ENCODE assay signal across 22 mouse cellular contexts in genomic region chr1:37308021-37308742, GRCm38 (mm10). TPM values are rescaled to one million over a fixed set of nuclear protein-coding genes. Genes with fewer than 3 reads are reported as not detected.
A peak's percentile ranks its signal among the peaks of the same experiment; 100 is the strongest.
DNase-seq lines count a peak whose midpoint lies in the region; ATAC-seq and TF ChIP-seq lines count a peak whose summit lies in the region.
"Had no signal": no experiment of that assay in that cellular context is flagged by ENCODE, and none has a peak within 500 bp of the region (broad histone marks: within the 10 kb centered on the region; RNA-seq: fewer than 3 reads in every experiment).

No protein-coding gene starts in this region.

- H3K9ac ChIP-seq in midbrain, embryonic 14.5 days (replicated peaks; ENCODE audit: low read length): no peak overlapping the region
- H3K9ac ChIP-seq: embryonic facial prominence, embryonic 15.5 days; hindbrain, embryonic 14.5 days; liver, embryonic 14.5 days; neural tube, embryonic 12.5 days had no signal

- no peaks in the 10 kb centered on the region for H3K27me3 ChIP-seq in midbrain, embryonic 14.5 days (ENCODE audit: control insufficient read depth, insufficient read depth, low read length)
- no peaks in the 10 kb centered on the region for H3K27me3 ChIP-seq in midbrain, embryonic 10.5 days (ENCODE audit: low read depth, poor library complexity, severe bottlenecking)
- H3K27me3 ChIP-seq: embryonic facial prominence, embryonic 15.5 days; neural tube, embryonic 12.5 days had no signal

- H3K27ac ChIP-seq in midbrain, embryonic 14.5 days (replicated peaks; ENCODE audit: low read depth, low read length): no peak overlapping the region
- H3K27ac ChIP-seq in midbrain, embryonic 10.5 days (replicated peaks): no peak overlapping the region
- H3K27ac ChIP-seq: embryonic facial prominence, embryonic 15.5 days; forebrain, embryonic 10.5 days; heart, embryonic 10.5 days; hindbrain, embryonic 14.5 days; liver, embryonic 14.5 days; neural tube, embryonic 12.5 days had no signal

- 69% methylated on average over 8 of the region's 8 CpGs for WGBS in lung, adult 2 months
- WGBS in midbrain, embryonic 14.5 days: 88% methylated on average over 8 of the region's 8 CpGs
- 80% methylated on average over 8 of the region's 8 CpGs for WGBS in midbrain, embryonic 10.5 days

- H3K4me2 ChIP-seq in midbrain, embryonic 14.5 days (ENCODE audit: low read length): no peak overlapping the region
- H3K4me2 ChIP-seq: embryonic facial prominence, embryonic 15.5 days; hindbrain, embryonic 14.5 days; neural tube, embryonic 12.5 days had no signal

- no peak for TF ChIP-seq POLR2A in lung, adult 2 months (IDR thresholded peaks at IDR 0.05; ENCODE audit: borderline replicate concordance, extremely low read depth, low read depth, low read length)

- DNase-seq in lung, adult 18-20 months: peak; percentile 14 to 27
- no peak for DNase-seq in lung, adult 2 months
- peak; percentile 16 for DNase-seq in ZHBTc4 (ENCODE audit: low read depth, low spot score)
- no peak for DNase-seq in midbrain, embryonic 14.5 days
- no peak for DNase-seq in midbrain, embryonic 10.5 days (ENCODE audit: low spot score)
- no peak for DNase-seq in adrenal gland, postnatal 10 days
- DNase-seq: adrenal gland, postnatal 36 days; cerebellum, postnatal 14 days; embryo, embryonic 11 days; heart, postnatal 14 days; kidney, adult 11 months; kidney, postnatal 25 days; lung, postnatal 4 days; thymus, postnatal 25 days had no signal

- no peak overlapping the region for H3K4me3 ChIP-seq in lung, adult 2 months (replicated peaks; ENCODE audit: extremely low read depth, low read depth, low read length)
- no peak overlapping the region for H3K4me3 ChIP-seq in midbrain, embryonic 14.5 days (replicated peaks; ENCODE audit: low read depth, low read length)
- H3K4me3 ChIP-seq in midbrain, embryonic 10.5 days: no peak overlapping the region
- H3K4me3 ChIP-seq: embryonic facial prominence, embryonic 15.5 days; forebrain, embryonic 10.5 days; heart, embryonic 10.5 days; neural tube, embryonic 12.5 days had no signal

- no peak for TF ChIP-seq CTCF in lung, adult 2 months (IDR thresholded peaks at IDR 0.05; ENCODE audit: insufficient read depth, low read length)

- H3K9me3 ChIP-seq in midbrain, embryonic 14.5 days (ENCODE audit: control insufficient read depth, low read length): no peaks in the 10 kb centered on the region
- H3K9me3 ChIP-seq in midbrain, embryonic 10.5 days (replicated peaks): peaks cover 11% of the 10 kb centered on the region
- H3K9me3 ChIP-seq: embryonic facial prominence, embryonic 15.5 days had no signal

- ATAC-seq in megakaryocyte, adult 5-6 weeks (ENCODE audit: poor library complexity, severe bottlenecking): peak; percentile 34
- no peak for ATAC-seq in midbrain, embryonic 14.5 days (ENCODE audit: low FRiP score, low TSS enrichment)
- ATAC-seq: midbrain, embryonic 16.5 days had no signal

- peaks cover 20% of the 10 kb centered on the region for H3K4me1 ChIP-seq in lung, adult 2 months (ENCODE audit: control insufficient read depth, insufficient read depth, low read length)
- H3K4me1 ChIP-seq in midbrain, embryonic 14.5 days (ENCODE audit: control insufficient read depth, insufficient read depth, low read length): no peaks in the 10 kb centered on the region
- H3K4me1 ChIP-seq in midbrain, embryonic 10.5 days: no peaks in the 10 kb centered on the region
- H3K4me1 ChIP-seq: embryonic facial prominence, embryonic 15.5 days; forebrain, embryonic 10.5 days; neural tube, embryonic 12.5 days had no signal

- no peaks in the 10 kb centered on the region for H3K36me3 ChIP-seq in midbrain, embryonic 14.5 days (ENCODE audit: control insufficient read depth, insufficient read depth, low read length)
- H3K36me3 ChIP-seq in midbrain, embryonic 10.5 days: no peaks in the 10 kb centered on the region
- H3K36me3 ChIP-seq: embryonic facial prominence, embryonic 15.5 days; forebrain, embryonic 10.5 days; heart, embryonic 10.5 days; neural tube, embryonic 12.5 days had no signal

RNA-seq across cellular contexts. Expression of gene Inpp4a, which starts 8.5 kb away (rescaled TPM):
- 21.6 and 24.7 TPM in 2 replicates for polyA plus RNA-seq in lung, adult 2 months (2012; rRNA removed)
- total RNA-seq in megakaryocyte, adult 5-6 weeks (2015): 44.0 and 44.2 TPM in 2 replicates
- 23.2 and 36.3 TPM in 2 replicates for total RNA-seq in megakaryocyte, adult 5-6 weeks (2017)
- polyA plus RNA-seq in midbrain, embryonic 14.5 days (2014; fragmentation: Nextera tagmentation; extraction: Ambion mirVana): 68.1 and 83.4 TPM in 2 replicates
- polyA plus RNA-seq in midbrain, embryonic 10.5 days (2016; fragmentation: Nextera tagmentation; extraction: Ambion mirVana): 11.9 and 17.4 TPM in 2 replicates
- total RNA-seq in adrenal gland, postnatal 10 days (2021): 10 to 100 TPM; 18.4 to 23.5 TPM

Comparison
In these comparisons a context has a peak if more than half of its experiments do, and no peak if none do; other contexts are left out.
1. DNase-seq: peak in lung, adult 18-20 months (2 of 2) and ZHBTc4 (single experiment); none in lung, adult 2 months (single experiment), midbrain, embryonic 14.5 days (single experiment), midbrain, embryonic 10.5 days (single experiment) and adrenal gland, postnatal 10 days (single experiment).